Mouse (Mus musculus) liver, embryonic 14.5 days (tissue): ENCODE results near the gene Sh3d19. TPM values are rescaled to one million over a fixed set of nuclear protein-coding genes. Genes with fewer than 3 reads are reported as not detected.

Experiments
- ATAC-seq: fragments of 200-750 bp; cut with Nextera tagmentation; 2 replicates; pipeline ENCODE4 v1.8.0; 2017; ENCODE audit warnings: moderate number of reproducible peaks, mild to moderate bottlenecking, moderate library complexity; ENCODE audit not compliant: insufficient read depth
- DNase-seq, 3 experiments: peaks; one replicate each; pipeline ENCODE4 v3.0.0-alpha.2; 2012 to 2013; ENCODE audit warnings: low read depth in 3 of 3, low spot score in 3 of 3
- H3K27ac ChIP-seq: fragments of 300-500 bp; sonication (generic); 2 replicates; pipeline ENCODE4 v1.5.1; 2014; ENCODE audit warnings: moderate library complexity, mild to moderate bottlenecking, control low read depth, inconsistent platforms
- H3K27me3 ChIP-seq: fragments of 300-500 bp; sonication (generic); 2 replicates; pipeline ENCODE4 v1.6.1; 2014; ENCODE audit warnings: mild to moderate bottlenecking, low read length, moderate library complexity; ENCODE audit not compliant: control insufficient read depth, insufficient read depth
- H3K36me3 ChIP-seq: fragments of 300-500 bp; sonication (generic); replicated peaks from 2 replicates; pipeline ENCODE4 v1.6.1; 2014; ENCODE audit warnings: low read depth; ENCODE audit not compliant: control insufficient read depth, insufficient read depth
- H3K4me1 ChIP-seq, 2 experiments: fragments of 200-500 bp in 1 of 2; fragments of 300-500 bp in 1 of 2; sonication (generic) in 1 of 2; replicated peaks; 2 replicates each; pipeline ENCODE4 v1.6.1; 2012 to 2014; ENCODE audit warnings: antibody characterized with exemption in 1 of 2, inconsistent platforms in 1 of 2, low read length in 1 of 2; ENCODE audit not compliant: control insufficient read depth in 2 of 2, insufficient read depth in 2 of 2
- H3K4me2 ChIP-seq: fragments of 300-500 bp; sonication (generic); 2 replicates; pipeline ENCODE4 v1.6.1; 2014; ENCODE audit warnings: low read depth, mild to moderate bottlenecking, control low read depth, moderate library complexity
- H3K4me3 ChIP-seq, 2 experiments: fragments of 200-500 bp in 1 of 2; fragments of 300-500 bp in 1 of 2; sonication (generic) in 1 of 2; 2 replicates each; pipeline ENCODE4 v1.5.1; 2012 to 2014; ENCODE audit warnings: low read depth in 2 of 2, low read length in 2 of 2, mild to moderate bottlenecking in 2 of 2, control low read depth in 1 of 2, inconsistent platforms in 1 of 2, moderate library complexity in 1 of 2; ENCODE audit not compliant: insufficient read depth in 1 of 2
- H3K9ac ChIP-seq: fragments of 300-500 bp; sonication (generic); replicated peaks from 2 replicates; pipeline ENCODE4 v1.6.1; 2014; ENCODE audit warnings: mild to moderate bottlenecking, control low read depth, moderate library complexity
- H3K9me3 ChIP-seq: fragments of 300-500 bp; sonication (generic); 2 replicates; pipeline ENCODE4 v1.6.1; 2016; ENCODE audit warnings: low read length, mixed read lengths; ENCODE audit not compliant: control insufficient read depth
- CTCF ChIP-seq: IDR thresholded peaks from 2 replicates; pipeline ENCODE4 v1.5.1; 2016; ENCODE audit warnings: antibody characterized with exemption, low read depth, control low read depth
- EP300 ChIP-seq: IDR thresholded peaks from 2 replicates; pipeline ENCODE4 v1.6.1; 2016; ENCODE audit warnings: antibody characterized with exemption, low read depth
- WGBS: fragments of 180-500 bp; shearing (Covaris S2); extraction: QIAGEN DNeasy Blood & Tissue Kit; methylation state at CpG from one replicate; pipeline ENCODE4 v1.1.7; 2014; ENCODE audit not compliant: insufficient replicate concordance; 5-methylcytosine and 5-hydroxymethylcytosine counted together
- polyA plus RNA-seq, 2 experiments: library from polyadenylated mRNA; depleted of rRNA in 1 of 2; stranded (reverse) in 1 of 2; unstranded in 1 of 2; fragments of >200 nt; fragmentation: Nextera tagmentation in 1 of 2; extraction: Ambion mirVana in 1 of 2; gene quantifications; 2 replicates each; pipeline versions ENCODE4 v1.2.1 to v1.2.3; 2012 to 2014

The Sh3d19 gene
- polyA plus RNA-seq, 2 experiments: 5.5 to 6.3 TPM

- no peak overlapping the region for H3K27ac ChIP-seq
- ATAC-seq (no peak), DNase-seq (no peak)
- no peak overlapping the region for H3K4me2 ChIP-seq
- H3K9ac ChIP-seq: no peak overlapping the region
- no peaks in the 10 kb centered on the region for H3K4me1 ChIP-seq
- WGBS: 9% methylated on average over 6 of the region's 6 CpGs
- no peaks in the 10 kb centered on the region for H3K9me3 ChIP-seq
- H3K4me3 ChIP-seq: no peak overlapping the region
- H3K27me3 ChIP-seq: no peaks in the 10 kb centered on the region
- TF ChIP-seq CTCF (peak; percentile 72), EP300 (no peak)
- H3K36me3 ChIP-seq: no peaks in the 10 kb centered on the region
Measured at GRCm38 (mm10) chr3:86129757-86130156, 158.8 kb downstream of the Sh3d19 start.

GRCm38 (mm10) chr3:86134939-86135638, 164.2 kb downstream of the Sh3d19 start:
- Histone ChIP-seq H3K9me3 (no peaks in the 10 kb centered on the region), H3K9ac (no peak overlapping the region), H3K4me2 (no peak overlapping the region), H3K4me3 (no peak overlapping the region), H3K27ac (peak overlapping the region; percentile 20; the same call in 1 of the 2 replicates), H3K36me3 (peaks cover 52% of the 10 kb centered on the region), H3K27me3 (no peaks in the 10 kb centered on the region), H3K4me1 (peaks cover 10 to 12% of the 10 kb centered on the region in 2 experiments)
- ATAC-seq: no peak
- 83% methylated on average over 6 of the region's 6 CpGs for WGBS
- DNase-seq: no peak
- TF ChIP-seq CTCF (no peak), EP300 (no peak)

DNA sequence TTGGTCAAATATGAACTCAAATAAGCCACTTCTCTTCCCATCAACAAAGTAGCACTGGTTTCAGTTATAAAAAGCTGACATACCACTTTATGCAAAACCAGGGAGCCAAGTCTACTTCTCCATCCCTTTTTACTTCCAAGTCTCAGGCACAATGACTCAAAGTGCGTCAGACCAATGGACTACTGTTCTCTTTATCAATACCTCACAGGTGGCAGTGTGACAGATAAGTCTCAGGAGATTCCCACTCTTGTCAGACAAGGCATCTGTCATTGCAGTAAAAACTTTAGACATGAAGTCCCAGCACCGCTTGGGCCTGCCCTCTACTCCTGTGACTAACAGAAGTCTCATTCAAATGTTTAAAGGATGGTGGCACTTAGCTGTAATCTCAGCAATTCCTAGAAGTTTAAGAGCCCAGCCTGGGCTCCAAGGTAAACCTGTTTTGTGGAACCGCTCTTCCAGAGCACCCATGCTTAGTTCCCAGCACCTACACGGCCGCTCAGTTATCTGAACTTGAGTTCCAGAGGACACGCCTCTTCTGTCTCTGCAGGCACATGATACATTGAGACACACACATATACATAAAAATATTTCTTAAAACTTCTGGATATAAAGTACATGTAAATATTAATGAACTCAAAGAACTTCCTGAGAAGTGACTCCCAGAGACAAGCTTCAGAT, 165.1 kb downstream of the Sh3d19 start:
- no peak overlapping the region; the same call in 1 of the 2 replicates for H3K4me2 ChIP-seq
- H3K27me3 ChIP-seq: no peaks in the 10 kb centered on the region
- ATAC-seq: peak; percentile 71
- TF ChIP-seq EP300: peak; percentile 47; the same call in 1 of the 2 replicates
- TF ChIP-seq CTCF: no peak
- DNase-seq: peak; percentile 37 to 58 (median 55)
- no peaks in the 10 kb centered on the region for H3K9me3 ChIP-seq
- no peak overlapping the region for H3K4me3 ChIP-seq
- H3K4me1 ChIP-seq: peaks cover 14 to 18% of the 10 kb centered on the region in 2 experiments
- no peak overlapping the region for H3K9ac ChIP-seq
- WGBS: 34% methylated on average over 6 of the region's 6 CpGs
- peak overlapping the region; percentile 20; the same call in 1 of the 2 replicates for H3K27ac ChIP-seq
- H3K36me3 ChIP-seq: peaks cover 60% of the 10 kb centered on the region

- Histone ChIP-seq H3K4me1 (peaks cover 15 to 18% of the 10 kb centered on the region in 2 experiments), H3K4me2 (no peak overlapping the region), H3K4me3 (no peak overlapping the region), H3K36me3 (peaks cover 66% of the 10 kb centered on the region), H3K9me3 (no peaks in the 10 kb centered on the region), H3K27ac (no peak overlapping the region), H3K9ac (no peak overlapping the region), H3K27me3 (no peaks in the 10 kb centered on the region)
- ATAC-seq: no peak
- no peak for DNase-seq
- 74% methylated on average over 6 of the region's 6 CpGs for WGBS
- no peak for TF ChIP-seq EP300
Measured at GRCm38 (mm10) chr3:86136936-86137574, 166.1 kb downstream of the Sh3d19 start.

DNA sequence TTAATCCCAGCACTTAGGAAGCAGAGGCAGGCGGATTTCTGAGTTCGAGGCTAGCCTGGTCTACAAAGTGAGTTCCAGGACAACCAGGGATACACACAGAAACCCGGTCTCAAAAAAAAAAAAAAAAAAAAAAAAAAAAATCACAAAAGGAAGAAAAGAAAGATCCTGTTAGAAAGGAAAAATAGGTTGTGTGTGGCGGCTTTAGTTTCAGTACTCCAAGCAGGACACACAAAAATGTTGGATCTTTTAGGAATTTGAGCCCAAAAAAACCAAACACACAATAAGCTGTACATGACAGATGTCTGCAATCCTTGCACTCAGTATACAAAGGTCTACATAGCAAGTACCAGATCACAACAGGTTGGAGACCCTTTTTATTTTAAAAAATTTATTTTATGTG, 168.8 kb downstream of the Sh3d19 start:
- Histone ChIP-seq H3K27me3 (no peaks in the 10 kb centered on the region), H3K4me1 (peaks cover 15 to 21% of the 10 kb centered on the region in 2 experiments), H3K4me2 (peak overlapping the region; percentile 91), H3K9ac (peak overlapping the region; percentile 23; the same call in 1 of the 2 replicates), H3K9me3 (no peaks in the 10 kb centered on the region), H3K27ac (no peak overlapping the region), H3K36me3 (peaks cover 66% of the 10 kb centered on the region), H3K4me3 (no peak overlapping the region)
- WGBS: 78% methylated on average over 4 of the region's 4 CpGs
- DNase-seq (no peak), ATAC-seq (no peak)
- TF ChIP-seq EP300: no peak
- TF ChIP-seq CTCF: no peak
